Mouse (Mus musculus) G1E (cell line): ENCODE measurements around the gene Crabp2.

Source experiments
- CTCF ChIP-seq: IDR thresholded peaks from 2 replicates; pipeline ENCODE4 v1.5.1; 2012; ENCODE audit warnings: low read depth, low read length, inconsistent platforms, mixed read lengths
- GATA1 ChIP-seq: IDR thresholded peaks from 2 replicates; pipeline ENCODE4 v1.6.1; 2012; ENCODE audit warnings: borderline replicate concordance, low read length, inconsistent platforms, mixed read lengths

DNA sequence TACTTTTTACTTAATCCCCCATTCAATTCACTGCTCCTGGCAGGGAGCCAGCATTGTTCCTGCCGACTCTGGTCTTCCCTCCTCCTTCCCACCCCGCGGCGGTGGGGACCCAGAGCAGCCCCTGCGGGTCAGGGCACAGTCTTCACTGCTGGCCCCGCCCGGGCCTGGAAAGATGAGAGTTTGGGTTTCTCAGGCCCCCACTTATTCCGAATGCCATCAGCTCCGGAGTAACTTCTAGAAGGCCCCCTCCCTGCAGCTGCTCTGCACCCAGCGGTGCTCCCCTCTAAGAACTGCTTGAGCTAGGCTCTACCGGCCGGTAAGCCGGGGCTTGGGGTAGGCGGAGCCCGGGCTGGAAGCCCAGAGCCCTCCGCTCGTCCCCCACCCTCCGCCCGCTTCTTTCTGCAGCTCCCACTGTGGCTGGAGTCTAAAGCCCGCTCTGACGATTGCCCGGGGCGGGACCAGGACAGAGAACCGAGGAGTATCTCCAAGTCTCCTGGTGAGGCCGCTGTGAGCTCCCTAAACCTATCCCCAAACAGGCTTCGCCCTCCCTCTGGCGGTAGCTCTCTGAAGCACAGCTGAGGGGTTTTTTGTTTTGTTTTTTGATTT is 12.2 kb downstream of the Crabp2 start:
- TF ChIP-seq GATA1 (no peak), CTCF (peak; percentile 53)
